Mouse (Mus musculus): Measurements from ENCODE around the gene Olfr1368.
"Not testable (repeated sequence)": the region's sequence is repeated elsewhere in the genome, so short reads cannot be mapped to it uniquely, and the experiment has no call there.

Olfr1368 gene

DNA sequence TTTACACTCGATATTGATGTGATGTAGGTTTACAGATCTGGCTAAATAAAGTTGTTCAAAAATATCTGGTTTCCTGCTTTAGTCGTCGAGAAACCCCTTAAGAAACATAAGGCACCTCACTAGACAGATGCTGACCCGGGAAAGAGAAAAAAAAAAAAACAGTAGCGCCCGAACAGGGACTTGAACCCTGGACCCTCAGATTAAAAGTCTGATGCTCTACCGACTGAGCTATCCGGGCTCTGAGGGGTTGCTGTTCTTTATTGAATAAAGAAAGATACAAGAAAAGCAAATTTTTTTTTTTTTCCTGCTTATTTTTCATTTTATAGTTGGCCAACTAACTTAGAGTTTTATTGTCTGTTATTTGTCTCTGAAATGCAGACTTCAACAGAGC lies 22.2 kb upstream of the Olfr1368 start:
- no peak for DNase-seq (ENCODE audit: low spot score in 2 of 2)

DNA sequence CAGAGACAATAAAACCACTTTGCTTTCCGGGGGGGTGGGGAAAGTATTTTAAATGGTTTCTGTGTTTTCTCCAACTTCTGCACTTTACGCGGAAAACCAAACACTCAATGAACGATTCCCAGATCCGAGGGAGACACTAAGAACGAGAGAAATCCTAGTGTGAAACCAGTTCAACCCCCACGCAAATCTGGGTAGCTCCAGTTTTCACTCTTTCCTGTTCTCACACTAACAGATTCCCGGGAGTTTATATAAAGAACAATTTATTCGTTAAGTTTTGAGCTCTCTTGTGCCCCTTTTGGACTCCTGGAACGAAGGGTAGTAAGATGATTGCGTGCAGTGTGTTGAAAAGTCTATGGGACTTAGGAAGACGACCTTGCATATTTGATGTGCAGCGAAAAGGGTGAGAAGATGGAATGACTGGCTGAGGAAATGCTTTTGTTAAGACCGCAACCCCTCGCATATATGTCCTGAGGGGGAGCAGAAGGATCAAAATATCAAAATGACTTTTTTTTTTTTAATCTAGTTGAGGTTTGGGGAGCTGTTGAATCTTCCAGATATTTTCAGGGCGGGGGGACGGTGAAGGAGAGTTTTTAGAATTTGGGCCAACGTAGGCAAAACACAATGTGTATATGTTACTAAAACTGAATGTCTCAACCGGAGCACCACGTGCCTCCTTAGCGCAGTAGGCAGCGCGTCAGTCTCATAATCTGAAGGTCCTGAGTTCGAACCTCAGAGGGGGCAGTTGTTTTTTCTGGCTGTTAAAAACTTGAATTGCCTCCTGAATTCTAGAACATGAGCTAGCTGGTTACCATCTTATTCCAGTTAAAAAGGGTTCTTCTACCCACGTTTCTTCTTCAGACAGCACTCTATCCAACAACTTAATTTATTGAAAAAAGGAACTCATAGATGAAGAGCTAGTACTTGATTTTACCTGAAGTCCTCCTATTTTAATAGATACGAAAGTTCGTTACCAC lies 21.6 kb upstream of the Olfr1368 start:
- peak in 1 of 2 experiments; percentile 55 for DNase-seq (ENCODE audit: low spot score in 2 of 2)

DNA sequence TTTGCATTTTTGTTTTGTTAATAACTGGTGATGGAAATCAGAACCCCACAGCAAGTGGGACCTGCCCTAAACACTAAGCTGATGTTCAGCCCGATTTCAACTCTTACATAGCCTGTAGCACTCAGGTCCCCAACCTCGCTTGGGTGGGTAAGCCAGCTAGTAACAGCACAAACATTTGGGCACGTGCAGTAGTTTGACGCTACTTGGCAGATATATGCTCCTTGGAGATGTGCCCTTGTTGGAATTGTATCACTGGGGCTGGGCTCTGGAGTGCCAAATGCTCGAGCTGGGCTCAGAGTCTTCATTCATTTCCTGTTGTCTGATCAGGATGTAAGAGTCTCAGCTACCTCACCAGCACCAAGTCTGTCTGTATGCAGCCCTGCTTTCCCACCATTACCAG lies 16.9 kb upstream of the Olfr1368 start:
- no peak for DNase-seq (ENCODE audit: low spot score in 2 of 2)

DNA sequence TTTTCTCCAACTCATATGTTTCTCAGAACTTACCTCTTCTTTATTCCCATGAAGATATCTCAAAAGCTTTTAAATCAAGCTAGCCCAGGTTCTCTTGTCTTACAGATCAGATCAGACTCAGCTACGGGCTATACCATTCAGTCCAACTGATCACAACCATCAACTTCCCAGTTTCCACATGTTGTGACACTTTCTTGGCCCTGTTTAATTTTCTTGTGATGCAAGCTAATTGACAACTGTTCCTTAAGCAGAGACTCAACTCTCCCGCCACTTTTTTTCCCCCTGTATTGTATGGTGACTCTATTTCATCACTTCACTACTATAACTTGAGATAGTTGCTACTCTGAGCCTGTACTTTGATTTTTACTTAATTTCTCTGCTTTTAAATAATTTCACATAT lies 15.9 kb upstream of the Olfr1368 start:
- DNase-seq (ENCODE audit: low spot score in 2 of 2): no peak

DNA sequence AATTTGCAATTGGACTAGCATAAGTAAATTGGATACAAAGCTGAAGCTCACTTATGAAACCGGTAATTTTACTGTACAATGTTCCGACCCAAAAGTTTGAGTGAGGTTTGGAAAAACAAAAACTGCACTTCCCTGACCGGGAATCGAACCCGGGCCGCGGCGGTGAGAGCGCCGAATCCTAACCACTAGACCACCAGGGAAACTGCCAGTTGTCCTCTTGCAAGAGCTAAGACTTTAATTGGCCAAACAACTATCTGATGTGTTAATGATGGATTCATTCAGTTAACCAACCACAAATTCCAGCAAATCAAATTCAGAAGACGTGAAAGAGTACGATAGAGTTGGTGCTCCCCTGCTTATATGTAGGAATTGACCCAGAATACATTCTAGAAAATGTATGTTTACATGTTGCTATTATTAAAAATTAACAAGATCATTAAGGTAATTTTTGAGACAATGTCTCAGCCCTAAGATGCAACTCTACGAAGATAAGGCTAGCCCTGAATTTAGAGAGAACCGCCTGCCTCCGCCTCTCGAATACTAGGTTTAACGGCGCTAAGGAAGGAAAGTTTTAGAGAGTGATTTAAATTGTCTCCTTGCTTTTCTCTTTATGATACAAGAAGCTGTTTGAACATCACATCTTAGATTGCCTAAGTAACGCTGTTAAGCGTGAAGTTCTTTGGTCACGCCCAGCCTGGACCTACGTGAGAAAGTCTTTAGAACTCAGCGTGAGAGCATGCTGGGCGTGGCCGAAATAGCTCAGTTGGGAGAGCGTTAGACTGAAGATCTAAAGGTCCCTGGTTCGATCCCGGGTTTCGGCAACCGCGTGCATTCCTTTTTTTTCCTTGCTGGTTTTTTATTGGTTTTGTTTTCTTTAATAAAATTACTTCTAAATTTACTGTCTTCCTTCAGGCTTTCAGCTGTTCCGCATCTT lies 15.3 kb upstream of the Olfr1368 start:
- DNase-seq (ENCODE audit: low spot score in 2 of 2): peak; percentile 87 to 94

DNA sequence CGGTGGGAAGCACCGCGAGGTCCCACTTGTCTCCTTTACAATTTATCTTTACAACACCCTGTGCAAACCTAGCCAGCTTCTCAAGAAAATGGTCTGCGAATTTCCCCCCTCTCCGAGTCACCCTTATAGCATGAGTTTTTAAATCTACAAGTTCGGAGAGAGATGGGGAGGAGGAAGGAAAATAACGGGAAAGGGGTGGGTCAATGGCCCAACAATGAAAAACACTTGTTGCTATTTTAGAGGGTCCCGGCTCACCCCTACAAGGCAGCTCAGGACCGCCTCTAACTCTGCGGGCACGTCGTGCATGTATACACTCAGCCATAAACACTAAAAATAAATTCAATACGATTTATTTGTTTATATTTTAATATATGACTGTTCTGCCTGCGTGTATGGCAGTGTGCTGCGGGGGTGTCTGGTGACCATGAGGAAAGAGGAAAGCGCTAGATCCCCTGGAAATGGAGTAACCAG lies 14.4 kb upstream of the Olfr1368 start:
- no peak for DNase-seq (ENCODE audit: low spot score in 2 of 2)

DNA sequence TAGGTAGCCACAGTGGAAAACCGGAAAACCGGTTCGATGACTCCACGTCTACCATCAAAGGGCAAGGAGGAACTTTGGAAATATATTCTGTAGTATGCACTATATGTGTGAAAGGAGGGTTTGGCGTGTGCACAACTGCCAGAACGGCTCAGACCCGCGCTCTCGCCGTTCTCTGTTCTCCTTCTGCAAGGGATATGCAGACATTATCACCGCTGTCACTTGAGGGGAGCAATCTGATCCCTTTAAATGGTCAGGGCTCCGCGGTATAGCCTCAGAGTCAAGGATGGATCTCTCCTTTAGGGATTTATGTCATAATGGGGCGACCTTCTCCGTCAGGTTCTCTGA lies 13.8 kb upstream of the Olfr1368 start:
- DNase-seq (ENCODE audit: low spot score in 2 of 2): no peak

DNA sequence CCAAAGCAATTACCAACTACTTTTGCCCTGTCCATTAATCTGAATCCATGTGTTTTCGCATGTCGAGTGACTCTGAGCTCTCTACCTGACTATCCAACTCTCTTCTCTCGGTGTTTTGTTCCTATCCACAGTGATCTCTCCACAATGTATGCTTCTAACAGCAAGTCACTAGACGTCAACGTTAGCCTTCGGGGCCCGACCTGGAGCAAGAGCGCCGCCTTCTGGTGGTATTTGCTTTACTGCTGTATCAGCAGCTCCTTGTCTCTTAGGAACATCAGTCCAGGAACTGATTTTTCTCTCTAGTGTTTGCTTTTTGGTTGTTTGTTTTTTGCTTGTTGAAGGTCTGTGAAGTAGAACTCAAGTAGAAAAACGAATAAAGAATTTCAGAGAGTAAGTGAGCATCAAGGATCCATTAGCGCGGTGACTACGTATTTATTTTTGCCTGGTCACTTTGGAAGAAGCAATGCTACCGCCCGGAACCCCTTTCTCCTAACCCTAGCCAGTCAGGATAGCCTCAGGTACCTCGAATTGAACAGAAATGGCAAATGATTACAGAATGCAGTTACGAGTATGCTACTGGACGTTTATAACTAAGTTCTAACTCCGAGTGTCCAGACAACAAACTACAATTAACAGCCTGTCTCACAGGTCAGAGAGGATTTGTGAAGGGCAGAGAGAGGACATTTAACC lies 13.3 kb upstream of the Olfr1368 start:
- DNase-seq (ENCODE audit: low spot score in 2 of 2): peak; percentile 62 to 91

DNA sequence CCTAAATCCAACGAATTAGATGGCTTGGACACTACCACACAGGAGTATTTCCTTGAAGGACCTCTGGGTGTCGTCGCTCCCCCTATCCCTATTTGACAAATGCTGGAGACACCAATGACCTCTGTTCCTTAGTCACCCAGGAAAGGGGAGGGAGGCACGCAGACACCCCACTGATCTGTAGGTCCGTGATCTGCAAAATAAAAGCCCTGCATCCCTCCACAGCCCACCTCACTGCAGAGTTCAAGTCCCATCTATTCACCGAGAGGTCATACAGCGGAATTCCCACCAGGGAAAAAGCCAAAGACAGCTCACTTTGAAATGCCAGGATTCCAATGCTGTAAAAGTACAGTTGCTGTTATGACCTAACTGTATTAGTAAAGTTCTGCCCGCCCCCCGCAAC lies 12.4 kb upstream of the Olfr1368 start:
- DNase-seq (ENCODE audit: low spot score in 2 of 2): no peak

DNA sequence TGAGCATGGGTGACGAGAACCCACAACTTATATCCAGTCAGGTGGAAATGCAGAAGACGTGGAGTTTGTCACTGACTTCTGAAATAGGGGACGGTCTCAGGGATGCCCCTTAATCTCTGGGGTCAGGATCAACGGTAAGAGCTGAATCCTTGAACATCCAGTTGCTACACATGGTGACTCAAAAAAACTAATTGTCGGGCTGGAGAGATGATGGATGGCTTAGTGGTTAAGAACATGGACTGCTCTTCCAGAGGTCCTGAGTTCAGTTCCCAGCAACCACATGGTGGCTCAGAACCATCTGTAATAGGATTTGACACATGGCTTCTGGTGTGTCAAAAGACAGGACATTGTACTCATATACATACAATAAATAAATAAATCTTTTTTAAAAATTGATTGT lies 10.2 kb upstream of the Olfr1368 start:
- no peak for DNase-seq (ENCODE audit: low spot score in 2 of 2)

DNA sequence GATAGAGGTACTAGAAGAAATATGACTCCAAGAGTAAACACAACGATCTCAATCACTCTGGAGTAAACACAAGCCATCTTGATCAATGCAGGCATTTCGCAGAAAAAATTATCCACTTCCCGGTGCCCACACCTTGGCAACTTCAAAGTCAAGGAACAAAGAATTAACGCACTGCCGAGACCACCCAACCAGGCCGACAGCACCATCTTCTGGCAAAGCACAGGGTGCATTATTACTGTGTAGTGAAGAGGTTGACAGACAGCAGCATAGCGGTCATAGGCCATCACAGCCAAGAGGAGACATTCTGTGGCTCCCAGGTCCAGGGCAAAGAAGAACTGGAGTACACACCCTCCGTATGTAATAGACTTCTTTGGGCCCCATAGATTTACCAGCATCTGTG lies 3.2 kb downstream of the Olfr1368 start:
- no peak for DNase-seq (ENCODE audit: low spot score in 2 of 2)

DNA sequence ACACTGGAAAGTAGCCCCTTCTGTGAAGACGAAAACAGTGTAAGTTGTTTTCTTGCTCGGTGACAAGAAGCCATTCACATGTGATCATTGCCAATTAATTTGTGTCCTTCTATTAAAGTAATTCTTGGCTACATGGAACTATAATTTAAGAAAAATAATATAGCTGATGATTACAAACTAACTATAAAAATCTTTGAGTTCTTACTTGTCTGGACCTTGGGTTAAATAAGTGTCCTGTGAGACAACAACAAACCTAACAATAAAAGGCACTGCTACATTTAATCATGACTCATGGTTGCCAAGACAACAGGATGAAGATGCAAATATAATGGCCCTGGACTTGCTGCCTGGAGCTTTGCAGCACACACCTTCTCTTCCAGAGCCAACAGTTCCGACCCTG lies 16.3 kb downstream of the Olfr1368 start, which contains the start of gene Olfr263:
Gene Olfr263 (plus strand): TSS at position 301 of the 400 bp plus-strand sequence.
- not testable (repeated sequence) for DNase-seq (ENCODE audit: low spot score in 2 of 2)

DNA sequence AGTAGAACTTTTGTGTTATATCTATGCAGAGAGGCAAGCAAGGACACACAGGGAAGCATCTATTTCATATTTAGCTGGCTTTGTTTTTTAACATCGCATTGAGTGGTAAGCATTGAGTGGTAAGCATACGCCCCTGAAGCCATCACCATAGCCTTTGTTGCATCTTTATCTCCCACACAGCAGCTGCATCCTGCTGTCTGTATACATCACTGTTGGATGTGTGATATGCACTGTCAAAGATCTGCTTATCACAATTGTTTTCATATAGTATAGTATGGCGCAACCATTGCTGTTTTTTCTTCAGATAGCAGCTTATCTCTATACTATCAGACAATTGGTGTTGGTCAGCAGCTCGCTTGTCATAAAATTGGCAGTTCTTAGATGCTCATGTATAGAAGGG lies 31.5 kb downstream of the Olfr1368 start:
- DNase-seq (ENCODE audit: low spot score in 2 of 2): no peak

DNA sequence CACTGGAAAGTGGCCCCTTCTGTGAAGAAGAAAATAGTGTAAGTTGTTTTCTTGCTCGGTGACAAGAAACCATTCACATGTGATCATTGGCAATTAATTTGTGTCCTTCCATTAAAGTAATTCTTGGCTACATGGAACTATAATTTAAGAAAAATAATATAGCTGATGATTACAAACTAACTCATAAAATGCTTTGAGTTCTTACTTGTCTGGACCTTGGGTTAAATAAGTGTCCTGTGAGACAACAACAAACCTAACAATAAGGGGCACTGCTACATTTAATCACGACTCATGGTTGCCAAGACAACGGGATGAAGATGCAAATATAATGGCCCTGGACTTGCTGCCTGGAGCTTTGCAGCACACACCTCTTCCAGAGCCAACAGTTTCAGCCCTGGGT lies 34.5 kb downstream of the Olfr1368 start, which contains the start of gene Olfr1369-ps1:
Gene Olfr1369-ps1 (plus strand): TSS at position 301 of the 400 bp plus-strand sequence.
- DNase-seq (ENCODE audit: low spot score in 2 of 2): not testable (repeated sequence)

DNA sequence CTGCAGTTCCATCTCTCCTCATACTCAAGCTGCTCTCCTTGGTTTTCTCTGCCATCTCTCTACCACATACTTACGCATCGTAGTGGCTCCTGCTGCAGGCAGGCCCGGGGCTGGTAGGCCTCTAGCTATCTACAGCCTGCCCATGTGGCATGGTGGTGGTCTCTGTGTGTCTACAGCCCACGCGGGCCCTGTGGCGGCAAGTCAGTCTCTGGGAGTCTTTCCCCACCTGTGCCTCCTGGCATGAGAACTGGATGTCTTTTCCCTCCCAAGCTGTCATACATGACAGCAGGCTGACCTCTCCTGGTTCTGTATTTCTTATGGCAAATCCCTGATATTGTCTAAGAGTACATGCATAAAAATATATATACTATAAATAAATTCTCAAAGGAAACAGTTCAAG lies 35.2 kb downstream of the Olfr1368 start:
- no peak for DNase-seq (ENCODE audit: low spot score in 2 of 2)

DNA sequence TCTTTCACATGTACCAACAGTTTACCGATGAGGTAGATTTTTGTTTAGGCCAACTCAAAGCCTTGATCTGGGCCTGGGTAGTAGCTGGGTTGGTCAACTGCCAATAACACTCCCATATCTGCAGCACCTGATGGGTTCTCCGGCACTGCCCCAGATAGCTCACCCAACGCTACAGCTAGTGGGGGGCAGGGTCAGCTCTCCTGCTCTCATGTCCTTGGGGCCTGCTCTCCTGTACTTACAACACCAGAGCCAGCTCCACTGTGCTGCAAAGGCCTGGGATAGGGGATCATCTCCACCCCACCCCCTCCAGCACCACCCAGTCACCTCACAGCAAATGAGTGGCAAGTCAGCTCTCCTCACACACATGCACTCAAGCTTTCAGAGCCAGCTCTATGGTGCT lies 35.9 kb downstream of the Olfr1368 start:
- no peak for DNase-seq (ENCODE audit: low spot score in 2 of 2)

Measured in urinary bladder, postnatal 4 days (tissue).